Mouse (Mus musculus) liver, adult 2 months (tissue): ENCODE measurements around the gene Defb20. TPM values are rescaled to one million over a fixed set of nuclear protein-coding genes. Genes with fewer than 3 reads are reported as not detected.

Source experiments
- DNase-seq: peaks from one replicate; pipeline ENCODE4 v3.0.0-alpha.2; 2011; ENCODE audit warnings: low read depth, low spot score; ENCODE audit errors: extremely low read depth
- H3K27ac ChIP-seq: fragments of 200-500 bp; replicated peaks from 2 replicates; pipeline ENCODE4 v1.5.1; 2012; ENCODE audit warnings: low read depth, mild to moderate bottlenecking, control low read depth, inconsistent platforms, low read length; ENCODE audit not compliant: insufficient read depth
- H3K27me3 ChIP-seq: fragments of 200-500 bp; 2 replicates; pipeline ENCODE4 v1.6.1; 2012; ENCODE audit warnings: mild to moderate bottlenecking, moderate library complexity, low read length, inconsistent platforms; ENCODE audit not compliant: control insufficient read depth, insufficient read depth
- H3K36me3 ChIP-seq: fragments of 200-500 bp; 2 replicates; pipeline ENCODE4 v1.6.1; 2012; ENCODE audit warnings: low read length, inconsistent platforms; ENCODE audit not compliant: control insufficient read depth, insufficient read depth
- H3K4me1 ChIP-seq: fragments of 200-500 bp; 2 replicates; pipeline ENCODE4 v1.6.1; 2011; ENCODE audit warnings: low read length; ENCODE audit not compliant: control insufficient read depth, insufficient read depth
- H3K4me3 ChIP-seq: fragments of 200-500 bp; 2 replicates; pipeline ENCODE4 v1.5.1; 2011; ENCODE audit warnings: low read depth, mild to moderate bottlenecking, control low read depth, low read length, moderate library complexity; ENCODE audit not compliant: insufficient read depth
- H3K79me2 ChIP-seq: fragments of 200-500 bp; 2 replicates; pipeline ENCODE4 v1.6.1; 2012; ENCODE audit warnings: inconsistent platforms, mild to moderate bottlenecking, low read length, moderate library complexity; ENCODE audit not compliant: control insufficient read depth, insufficient read depth
- H3K9ac ChIP-seq: fragments of 200-500 bp; 2 replicates; pipeline ENCODE4 v1.6.1; 2012; ENCODE audit warnings: low read depth, mild to moderate bottlenecking, control low read depth, inconsistent platforms, low read length
- CTCF ChIP-seq: fragments of 200-500 bp; IDR thresholded peaks from 2 replicates; pipeline ENCODE4 v1.5.1; 2011; ENCODE audit warnings: low read depth, low read length, control low read depth
- POLR2A ChIP-seq: fragments of 200-500 bp; IDR thresholded peaks from 2 replicates; pipeline ENCODE4 v1.6.1; 2011; ENCODE audit warnings: low read length, control low read depth; ENCODE audit not compliant: insufficient read depth; ENCODE audit errors: extremely low read depth
- WGBS: fragments of 180-500 bp; shearing (Covaris S2); methylation state at CpG from one replicate; pipeline ENCODE4 v1.1.7; 2018; 5-methylcytosine and 5-hydroxymethylcytosine counted together
- polyA plus RNA-seq: library from polyadenylated mRNA; depleted of rRNA; stranded (reverse); fragments of >200 nt; gene quantifications from 2 replicates; pipeline ENCODE4 v1.2.3, GENCODE M21; 2012
- total RNA-seq: library from RNA; depleted of rRNA; stranded (reverse); fragments of >200 nt; gene quantifications from 2 replicates; pipeline ENCODE4 v1.2.3, GENCODE M21; 2014

The Defb20 gene
- total and polyA plus RNA-seq, 2 experiments: not detected

DNA sequence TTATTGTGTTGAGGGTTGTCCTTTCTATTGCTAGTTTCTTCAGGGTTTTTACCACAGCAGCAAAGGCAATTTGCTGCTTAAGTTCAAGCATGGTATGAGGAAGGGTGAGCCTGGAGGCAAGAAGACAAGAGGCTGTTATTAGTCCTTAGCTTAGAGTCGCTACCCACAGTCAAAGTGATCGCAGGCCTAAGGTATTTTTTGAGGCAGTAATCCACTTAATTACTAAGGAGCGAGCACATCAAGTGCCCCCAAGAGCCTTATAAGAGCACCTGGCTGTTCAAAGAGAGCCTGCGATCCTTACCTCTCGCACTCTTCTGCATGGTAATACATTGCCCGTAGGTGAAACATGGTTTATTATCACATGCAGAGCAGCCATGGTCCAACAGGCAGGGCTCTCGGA is 4.9 kb downstream of the Defb20 start:
- H3K27ac ChIP-seq: no peak overlapping the region
- 92% methylated on average over 7 of the region's 7 CpGs for WGBS

GRCm38 (mm10) chr2:152487024-152487423 is 10.2 kb downstream of the Defb20 start:
- TF ChIP-seq CTCF (peak; percentile 13; the same call in 1 of the 2 replicates), POLR2A (no peak)
- Histone ChIP-seq H3K4me1 (no peaks in the 10 kb centered on the region), H3K9ac (no peak overlapping the region), H3K27me3 (no peaks in the 10 kb centered on the region), H3K4me3 (no peak overlapping the region), H3K27ac (no peak overlapping the region), H3K36me3 (no peaks in the 10 kb centered on the region), H3K79me2 (no peaks in the 10 kb centered on the region)
- no peak for DNase-seq
- 72% methylated on average over 2 of the region's 2 CpGs for WGBS

More for the DNA sequence above, 4.9 kb downstream of the Defb20 start:
- no peaks in the 10 kb centered on the region for H3K4me1 ChIP-seq
- H3K9ac ChIP-seq: no peak overlapping the region
- TF ChIP-seq CTCF (no peak), POLR2A (no peak)
- no peaks in the 10 kb centered on the region for H3K36me3 ChIP-seq
- no peaks in the 10 kb centered on the region for H3K27me3 ChIP-seq
- no peaks in the 10 kb centered on the region for H3K79me2 ChIP-seq
- no peak for DNase-seq
- H3K4me3 ChIP-seq: no peak overlapping the region

DNA sequence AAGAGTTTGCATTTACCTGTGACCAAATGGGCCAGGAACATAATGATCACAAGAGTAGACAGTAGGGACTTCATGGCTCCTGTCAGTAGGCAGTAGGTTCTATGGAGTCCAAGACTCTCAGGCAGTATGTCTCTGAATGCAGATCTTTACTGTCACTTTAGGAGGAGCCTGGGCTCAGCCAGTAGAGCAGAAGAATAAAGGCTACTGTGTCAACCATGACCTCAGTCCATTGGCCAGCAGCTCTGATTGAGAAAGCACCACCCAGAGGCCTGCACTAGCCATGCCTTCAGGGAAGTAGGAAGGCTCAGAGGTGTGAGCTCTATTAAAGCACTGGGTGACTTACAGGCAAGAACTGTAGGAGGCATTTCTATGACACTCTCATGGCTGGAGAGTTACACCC is 13.2 kb downstream of the Defb20 start, which contains the start of gene Defb22:
Defb22 (minus strand) TSS at position 101 of the 400 bp plus-strand sequence.
- TF ChIP-seq CTCF (no peak), POLR2A (no peak)
- DNase-seq: no peak
- H3K79me2 ChIP-seq: no peaks in the 10 kb centered on the region

GRCm38 (mm10) chr2:152493151-152493550 is 16.3 kb downstream of the Defb20 start:
- DNase-seq: no peak
- WGBS: 74% methylated on average over 6 of the region's 6 CpGs
- no peaks in the 10 kb centered on the region for H3K36me3 ChIP-seq
- no peak overlapping the region for H3K9ac ChIP-seq
- TF ChIP-seq CTCF (no peak), POLR2A (no peak)
- H3K27me3 ChIP-seq: no peaks in the 10 kb centered on the region
- no peaks in the 10 kb centered on the region for H3K4me1 ChIP-seq
- no peak overlapping the region for H3K4me3 ChIP-seq
- no peak overlapping the region for H3K27ac ChIP-seq
- H3K79me2 ChIP-seq: no peaks in the 10 kb centered on the region

More for the DNA sequence above, 13.2 kb downstream of the Defb20 start, which contains the start of gene Defb22:
- no peak within 1 kb of the TSS for H3K27ac ChIP-seq
- H3K9ac ChIP-seq: no peak within 1 kb of the TSS
- H3K4me3 ChIP-seq: no peak within 1 kb of the TSS
- H3K36me3 ChIP-seq: no peaks in the 10 kb centered on the region
- no peaks in the 10 kb centered on the region for H3K4me1 ChIP-seq
- no peaks in the 10 kb centered on the region for H3K27me3 ChIP-seq

- no peak overlapping the region for H3K27ac ChIP-seq
- no peak overlapping the region for H3K4me3 ChIP-seq
- TF ChIP-seq CTCF: no peak
- TF ChIP-seq POLR2A: no peak
- no peaks in the 10 kb centered on the region for H3K36me3 ChIP-seq
- 78% methylated on average over 6 of the region's 6 CpGs for WGBS
- no peaks in the 10 kb centered on the region for H3K27me3 ChIP-seq
- DNase-seq: no peak
- H3K9ac ChIP-seq: no peak overlapping the region
- H3K79me2 ChIP-seq: no peaks in the 10 kb centered on the region
- H3K4me1 ChIP-seq: no peaks in the 10 kb centered on the region
Observed at GRCm38 (mm10) chr2:152498020-152498419, 21.2 kb downstream of the Defb20 start.

DNA sequence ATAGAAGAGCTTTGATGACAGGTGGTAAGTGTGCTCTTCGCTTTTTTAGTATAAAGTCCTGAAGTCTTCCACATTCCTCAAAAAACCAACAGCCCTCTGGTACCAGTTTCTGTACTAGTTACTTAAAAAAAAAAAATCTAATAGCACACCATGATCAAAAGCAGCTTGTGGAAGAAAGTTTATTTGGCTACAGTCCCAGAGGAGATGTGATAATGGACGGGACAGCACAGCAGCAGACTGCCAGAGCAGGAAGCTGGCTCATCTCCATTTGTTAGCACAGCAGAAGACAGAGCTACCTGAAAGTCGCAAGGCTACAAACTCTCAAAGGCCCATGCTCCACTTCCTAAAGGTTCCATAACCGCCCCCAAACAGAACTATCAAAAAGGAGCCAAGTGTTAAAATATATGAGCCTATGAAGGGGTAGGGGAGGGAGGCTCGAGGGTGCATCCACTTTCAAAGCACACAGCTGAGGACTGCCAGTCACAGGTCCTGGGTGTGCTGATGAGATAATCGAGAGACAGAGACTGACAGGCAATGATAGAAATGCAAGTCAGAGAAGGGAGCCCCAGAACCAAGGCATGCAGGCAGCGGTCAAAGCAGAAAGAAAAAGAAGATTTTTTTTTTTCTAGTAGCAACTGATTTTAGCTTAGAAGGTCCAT is 23.5 kb downstream of the Defb20 start:
- no peak overlapping the region for H3K9ac ChIP-seq
- DNase-seq: no peak
- no peaks in the 10 kb centered on the region for H3K79me2 ChIP-seq
- no peaks in the 10 kb centered on the region for H3K27me3 ChIP-seq
- no peak overlapping the region for H3K27ac ChIP-seq
- H3K4me1 ChIP-seq: no peaks in the 10 kb centered on the region
- TF ChIP-seq POLR2A: no peak
- TF ChIP-seq CTCF: no peak
- H3K4me3 ChIP-seq: no peak overlapping the region
- no peaks in the 10 kb centered on the region for H3K36me3 ChIP-seq
- 67% methylated on average over 7 of the region's 7 CpGs for WGBS
